Mouse (Mus musculus): ENCODE results near the gene Cldn7.
"Not testable (repeated sequence)": the region's sequence is repeated elsewhere in the genome, so short reads cannot be mapped to it uniquely, and the experiment has no call there.

The Cldn7 gene

DNA sequence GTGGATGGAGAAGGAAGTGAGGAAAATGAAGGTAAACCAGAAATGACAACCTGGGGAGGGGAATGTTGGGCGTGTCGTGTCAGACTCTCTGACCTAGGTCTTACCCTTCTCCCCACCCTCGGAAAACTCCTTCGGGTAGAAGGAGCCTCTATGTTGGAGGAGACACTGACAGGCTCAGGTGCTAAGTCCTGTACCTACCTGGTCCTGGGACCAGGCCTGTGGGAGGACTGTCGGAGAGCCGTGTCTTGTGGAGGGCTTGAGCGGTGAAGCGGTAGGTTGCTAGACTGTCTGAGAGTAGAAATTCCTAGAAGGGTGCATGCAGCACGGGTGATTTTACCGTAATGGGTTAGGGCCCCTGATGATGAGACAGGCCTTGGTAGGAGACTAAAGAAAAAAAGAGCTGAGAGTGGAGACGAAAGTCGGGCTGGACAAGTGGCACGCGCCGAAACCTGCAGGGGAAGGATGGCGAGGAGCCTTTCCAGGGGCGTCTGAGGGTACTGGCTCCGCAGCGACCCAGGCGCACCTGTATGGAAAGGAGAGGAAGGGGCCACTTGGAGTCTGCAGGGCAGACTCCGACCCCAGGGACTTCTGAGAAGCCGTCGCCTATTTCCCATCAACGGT, at the start of gene Cldn7:
TSS of gene Cldn7 (plus strand) at position 130 of the 621 bp plus-strand sequence.
- no peak for DNase-seq

DNA sequence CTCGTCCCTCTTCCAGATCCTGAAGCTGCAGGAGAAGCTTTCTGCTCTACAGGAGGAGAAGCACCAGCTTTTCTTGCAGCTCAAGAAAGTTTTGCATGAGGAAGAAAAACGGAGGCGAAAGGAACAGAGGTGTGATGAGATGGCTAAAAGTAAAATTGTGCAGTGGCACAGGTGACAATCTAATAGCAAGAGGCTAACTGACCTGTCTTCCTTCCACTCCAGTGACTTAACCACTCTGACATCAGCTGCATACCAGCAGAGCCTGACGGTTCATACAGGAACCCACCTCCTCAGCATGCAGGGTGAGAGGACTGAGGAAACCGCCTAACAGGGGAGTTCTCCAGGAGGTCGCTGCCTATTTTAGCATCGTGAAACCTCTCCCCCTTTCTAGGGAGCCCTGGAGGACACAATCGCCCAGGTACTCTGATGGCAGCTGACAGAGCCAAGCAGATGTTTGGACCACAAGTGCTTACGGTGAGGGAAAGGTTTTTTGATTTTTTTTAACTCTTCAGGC, 49.6 kb upstream of the Cldn7 start:
- DNase-seq = peak; percentile 21

DNA sequence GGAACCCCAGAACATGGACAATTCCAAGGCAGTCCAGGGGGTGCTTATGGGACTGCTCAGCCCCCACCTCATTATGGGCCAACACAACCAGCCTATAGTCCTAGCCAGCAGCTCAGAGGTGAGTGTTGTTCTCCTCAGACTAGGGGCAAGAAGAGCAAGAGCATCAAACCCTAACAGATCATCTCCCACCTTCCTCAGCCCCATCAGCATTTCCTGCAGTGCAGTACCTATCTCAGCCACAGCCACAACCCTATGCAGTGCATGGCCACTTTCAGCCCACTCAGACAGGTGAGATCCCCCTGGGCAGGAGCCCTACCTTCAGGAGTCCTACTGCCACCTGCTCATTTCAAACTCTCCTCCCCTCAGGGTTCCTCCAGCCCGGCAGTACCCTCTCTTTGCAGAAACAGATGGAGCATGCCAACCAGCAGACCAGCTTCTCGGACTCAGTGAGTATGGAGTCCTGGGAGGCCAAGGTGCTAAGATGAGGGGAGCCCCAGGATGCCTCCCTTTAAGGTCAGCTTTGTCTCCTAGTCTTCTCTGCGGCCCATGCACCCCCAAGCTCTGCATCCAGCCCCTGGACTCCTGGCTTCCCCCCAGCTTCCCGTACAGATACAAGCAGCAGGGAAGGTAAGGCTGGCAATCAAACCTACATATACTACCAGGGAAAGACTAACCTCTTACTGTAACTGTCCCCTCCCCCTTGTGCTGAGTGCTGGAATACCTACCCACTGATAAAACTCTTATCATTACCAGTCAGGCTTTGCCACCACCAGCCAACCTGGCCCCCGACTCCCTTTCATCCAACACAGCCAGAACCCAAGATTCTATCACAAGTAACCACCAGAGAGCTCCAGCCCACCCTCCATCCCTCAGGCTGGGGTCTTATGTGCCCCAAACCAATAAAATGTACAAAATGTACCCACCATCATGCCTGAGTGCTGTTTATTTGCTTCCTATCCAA, 48.6 kb upstream of the Cldn7 start:
- DNase-seq = peak; percentile 39

DNA sequence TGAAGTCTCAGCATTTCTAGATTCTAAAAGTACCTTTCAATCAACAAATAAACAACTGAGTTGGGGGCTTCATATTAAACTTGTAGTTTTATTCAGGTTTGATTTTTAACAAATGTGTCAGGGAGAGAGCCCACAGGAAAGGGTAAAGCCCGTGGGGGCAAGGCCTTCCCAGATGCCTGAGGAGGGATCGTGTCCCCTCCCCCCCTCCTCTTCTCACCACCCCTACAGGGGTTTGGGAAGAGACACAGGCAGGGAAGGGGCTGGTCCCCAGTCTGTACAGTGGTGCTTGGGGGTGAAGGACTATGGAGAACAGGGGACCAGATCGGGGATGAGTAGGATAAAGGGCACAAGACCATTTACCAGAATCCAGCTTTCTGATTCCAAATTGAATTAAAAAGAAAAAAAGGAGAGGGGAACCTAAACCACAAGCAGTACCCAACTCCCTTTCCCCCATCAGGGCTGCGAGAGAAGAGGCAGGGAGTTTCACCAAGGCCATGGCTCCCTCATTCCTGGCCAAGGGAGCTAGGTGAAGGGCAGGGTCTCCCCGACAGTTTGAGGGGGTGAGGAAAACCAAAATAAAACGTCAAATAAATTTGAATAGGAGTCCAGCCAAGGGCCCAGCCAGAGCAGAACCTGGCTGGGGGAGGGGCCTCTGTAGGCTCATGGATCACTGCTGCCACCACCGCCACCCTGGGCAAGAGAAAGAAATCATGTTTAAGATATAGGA, 47.8 kb upstream of the Cldn7 start:
- peak; percentile 35 for DNase-seq

DNA sequence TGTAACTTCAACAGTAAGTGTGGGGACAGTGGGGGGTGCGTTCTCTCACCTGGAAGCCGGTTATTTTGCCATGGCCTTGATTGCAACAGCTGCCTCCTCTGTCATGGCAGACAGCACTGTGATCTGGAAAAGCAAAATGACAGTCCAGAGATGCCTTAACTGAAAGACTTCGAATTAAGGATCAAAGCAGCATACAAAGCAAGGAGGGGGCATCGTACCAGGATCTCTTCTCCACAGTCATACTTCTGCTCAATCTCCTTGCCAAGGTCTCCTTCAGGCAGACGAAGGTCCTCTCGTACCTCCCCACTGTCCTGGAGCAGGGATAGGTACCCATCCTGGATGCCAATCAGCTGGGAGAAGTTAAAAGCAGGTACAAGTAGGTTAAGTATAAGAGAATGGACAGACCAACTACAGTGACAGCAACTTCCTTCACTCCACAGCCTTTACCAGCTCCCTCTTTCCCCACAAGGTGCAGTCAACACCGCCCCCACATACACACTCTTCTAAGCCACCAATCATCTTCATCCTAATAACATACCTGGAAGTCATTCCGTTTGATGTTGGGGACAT, 47.1 kb upstream of the Cldn7 start:
- peak; percentile 46 for DNase-seq

DNA sequence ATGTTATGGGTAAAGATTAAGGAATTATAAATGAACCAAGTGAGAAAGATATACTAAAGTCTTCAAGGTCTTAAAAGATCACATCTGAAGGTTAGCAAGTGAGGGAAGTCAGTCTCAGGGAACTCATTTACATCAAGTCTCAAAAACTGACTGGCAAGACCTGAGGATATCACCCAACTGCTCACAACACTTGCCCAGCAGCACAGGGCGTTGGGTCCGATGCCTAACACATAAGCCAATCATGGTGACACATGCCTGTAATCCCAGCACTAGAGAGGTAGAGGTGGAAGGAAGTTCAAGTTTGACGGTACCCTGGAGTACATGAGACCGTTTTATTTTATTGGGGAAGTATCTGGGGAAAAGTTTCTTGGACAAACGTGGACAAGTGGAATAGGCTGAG, 46.5 kb upstream of the Cldn7 start:
- peak; percentile 30 for DNase-seq

DNA sequence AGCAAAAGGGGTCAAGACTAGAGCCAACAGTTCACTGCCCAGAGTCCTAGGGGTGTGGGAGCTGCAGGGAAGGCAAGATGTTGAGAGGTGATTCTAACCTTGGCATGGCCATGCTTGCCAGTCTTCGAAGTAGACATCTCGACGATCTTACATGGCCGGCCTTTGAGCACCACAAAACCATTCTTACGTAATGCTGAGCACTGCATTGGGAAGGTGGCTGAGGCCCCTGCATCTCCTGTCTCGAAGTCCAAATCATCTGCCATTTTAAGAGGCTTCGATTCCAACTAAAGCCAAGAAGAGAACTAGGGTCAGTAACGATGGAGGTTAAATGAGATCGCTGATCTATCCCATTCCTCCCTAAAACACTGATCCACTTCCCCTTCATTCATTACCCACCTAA, 45.5 kb upstream of the Cldn7 start:
- peak; percentile 32 for DNase-seq

DNA sequence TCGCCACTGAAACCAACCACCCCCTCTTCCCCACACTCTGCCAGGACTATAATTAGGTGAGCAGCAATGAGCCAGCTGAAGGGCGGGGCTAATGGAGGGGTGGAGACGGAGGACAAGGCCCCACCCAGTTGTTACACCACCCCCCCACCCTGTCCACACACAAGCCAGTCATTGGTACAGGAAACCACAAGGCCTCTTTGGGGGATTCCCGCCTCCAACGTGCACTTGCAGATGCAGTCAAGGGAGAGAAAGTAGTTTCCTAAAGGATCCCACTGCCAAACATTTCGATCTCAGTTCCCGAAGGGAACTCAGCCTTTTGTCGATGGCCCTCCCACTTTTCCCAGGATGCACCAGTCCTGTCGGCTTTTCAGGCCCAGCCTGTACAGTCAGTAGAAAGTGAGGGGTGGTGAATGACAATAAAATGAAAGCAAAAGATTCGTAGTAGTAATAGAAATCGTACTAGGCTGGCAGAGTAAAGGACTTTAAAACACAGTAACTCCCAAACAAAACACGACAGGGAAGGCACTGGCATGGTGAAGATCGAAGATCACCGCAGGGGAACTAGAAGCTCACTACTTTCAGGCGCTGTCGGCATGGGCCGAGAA, 44.8 kb upstream of the Cldn7 start:
- peak; percentile 70 for DNase-seq

DNA sequence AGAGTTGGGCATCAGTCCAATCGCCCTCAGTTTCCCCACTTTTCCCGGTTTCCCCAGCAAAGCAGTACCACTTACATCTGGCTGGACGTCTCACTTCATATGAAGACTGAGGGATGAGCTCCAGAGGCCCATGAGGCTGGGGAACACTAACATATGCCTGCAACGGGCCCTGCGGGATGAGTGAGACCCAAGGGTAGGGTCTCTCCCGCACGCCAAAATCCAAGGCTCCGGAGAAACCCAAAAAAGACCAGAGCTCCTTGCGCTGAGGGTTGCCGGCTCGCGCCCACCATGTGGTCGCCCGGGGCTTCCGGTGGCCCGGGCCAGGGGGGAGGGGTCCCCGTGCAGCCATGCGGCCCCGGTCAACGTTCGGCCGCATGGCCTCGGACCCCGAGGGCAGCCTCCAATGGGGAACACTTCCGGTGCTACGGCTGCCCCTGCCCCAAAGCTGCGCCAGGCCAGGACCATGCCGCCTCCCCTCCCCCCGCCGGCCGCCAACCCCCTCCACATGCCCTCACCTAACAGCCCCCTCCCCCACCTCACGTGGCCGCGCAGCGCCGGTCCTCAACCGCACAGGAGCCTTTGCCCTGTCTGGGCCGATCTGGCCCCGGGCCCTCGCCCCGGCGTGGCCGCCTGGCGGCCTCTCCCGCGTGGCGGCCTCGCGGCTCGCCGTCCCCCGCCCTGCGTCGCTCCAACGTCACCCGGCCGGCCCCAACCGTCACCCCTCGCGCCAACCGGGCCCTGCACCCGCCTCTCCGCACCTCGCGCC, 44.1 kb upstream of the Cldn7 start:
- peak; percentile 74 for DNase-seq

DNA sequence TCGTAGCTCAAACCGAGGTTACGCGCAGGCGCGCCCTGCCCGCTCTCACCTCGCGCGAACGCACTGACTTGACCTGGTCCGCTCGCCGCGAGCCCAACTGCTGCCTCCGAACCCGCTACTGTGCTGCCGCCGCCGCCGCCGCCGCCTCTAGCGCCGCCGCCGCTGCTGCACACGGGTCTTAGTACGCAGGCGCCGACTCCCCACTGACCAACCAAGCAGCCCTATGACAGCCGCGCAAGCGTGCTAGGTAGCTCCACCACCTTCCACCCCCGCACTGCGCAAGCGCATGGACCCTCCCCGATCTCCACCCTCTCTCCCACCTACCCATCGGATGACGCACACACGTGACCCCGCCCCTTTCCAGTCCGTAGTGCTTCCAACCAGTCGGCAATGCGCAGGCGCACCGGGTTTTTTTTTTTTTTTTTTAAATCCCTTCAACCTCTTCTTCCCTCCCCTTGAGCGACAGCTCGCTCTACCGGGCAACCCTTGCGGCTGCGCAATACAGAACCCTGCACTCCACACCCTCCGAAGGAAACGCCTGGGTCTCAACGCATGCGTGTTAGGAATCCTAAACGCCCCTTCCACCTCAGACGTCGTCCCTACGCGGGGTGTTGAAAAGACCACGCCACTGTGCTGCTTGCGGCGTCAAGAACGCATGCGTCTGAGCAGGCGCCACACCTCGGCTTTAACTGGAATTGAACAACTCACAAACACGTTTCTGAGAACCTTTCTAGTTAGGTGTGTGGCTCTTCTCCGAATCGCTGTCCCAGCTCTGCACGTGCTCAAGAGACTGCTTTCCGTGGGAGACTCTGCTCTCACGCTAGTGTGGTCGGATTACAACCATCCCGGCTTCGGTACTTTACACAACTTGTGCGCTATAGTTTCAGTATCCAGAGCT, 43.2 kb upstream of the Cldn7 start, which contains the start of gene Eif5a:
TSS of gene Eif5a (minus strand) at position 845 of the 898 bp plus-strand sequence.
- DNase-seq = peak; percentile 100

DNA sequence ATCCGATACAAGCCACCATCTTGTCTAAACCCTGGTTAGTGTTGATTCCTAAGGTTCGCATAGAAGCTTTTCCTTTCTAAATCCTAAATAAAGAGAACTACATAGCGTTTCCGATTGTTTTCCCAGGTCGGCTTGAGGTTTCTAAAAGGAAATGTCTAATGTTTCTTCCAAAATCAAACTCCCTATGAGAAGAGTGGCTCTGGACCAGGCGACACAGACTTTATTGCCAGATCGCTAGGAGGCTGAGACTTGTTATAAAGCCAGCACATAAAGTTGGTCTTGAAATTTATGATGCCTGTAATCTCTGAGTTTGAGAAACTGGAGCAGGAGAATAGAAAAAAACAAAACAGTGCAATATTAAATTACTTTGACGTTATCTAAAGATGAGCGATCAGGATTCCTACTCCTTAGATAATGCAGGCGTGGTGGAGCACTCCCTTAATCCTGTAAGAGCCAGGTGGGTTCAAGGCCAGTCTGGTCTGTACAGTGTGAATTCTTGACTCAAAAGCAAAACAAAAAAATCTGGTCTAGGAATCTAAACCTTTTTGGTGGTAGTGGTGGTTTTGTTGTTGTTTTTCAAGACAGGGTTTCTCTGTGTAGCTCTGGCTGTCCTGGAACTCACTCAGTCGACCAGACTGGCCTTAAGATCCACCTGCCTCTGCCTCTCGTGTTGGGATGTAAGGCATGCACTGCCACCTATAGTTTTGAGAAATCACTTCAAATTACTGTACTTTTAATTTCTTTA, 42.4 kb upstream of the Cldn7 start:
- no peak for DNase-seq

DNA sequence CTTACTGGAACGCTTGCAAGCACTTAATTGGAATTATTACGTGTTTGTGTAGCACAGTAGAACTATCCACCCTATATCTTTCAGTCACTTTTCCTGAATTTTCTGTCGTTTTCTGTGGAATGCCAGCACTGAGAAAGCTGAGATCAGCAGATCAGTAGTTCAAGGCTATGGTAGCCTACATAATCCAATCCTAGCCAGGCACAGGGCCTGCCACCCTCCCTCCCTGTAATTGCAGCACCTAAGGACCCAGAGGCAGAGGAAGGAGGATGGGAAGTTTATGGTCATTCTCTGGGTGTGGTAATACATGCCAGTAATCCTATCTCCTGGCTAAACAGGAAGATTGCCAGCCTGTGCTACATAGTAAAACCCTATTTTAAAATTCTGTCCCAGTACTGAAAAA, 41.8 kb upstream of the Cldn7 start:
- DNase-seq = peak; percentile 58

DNA sequence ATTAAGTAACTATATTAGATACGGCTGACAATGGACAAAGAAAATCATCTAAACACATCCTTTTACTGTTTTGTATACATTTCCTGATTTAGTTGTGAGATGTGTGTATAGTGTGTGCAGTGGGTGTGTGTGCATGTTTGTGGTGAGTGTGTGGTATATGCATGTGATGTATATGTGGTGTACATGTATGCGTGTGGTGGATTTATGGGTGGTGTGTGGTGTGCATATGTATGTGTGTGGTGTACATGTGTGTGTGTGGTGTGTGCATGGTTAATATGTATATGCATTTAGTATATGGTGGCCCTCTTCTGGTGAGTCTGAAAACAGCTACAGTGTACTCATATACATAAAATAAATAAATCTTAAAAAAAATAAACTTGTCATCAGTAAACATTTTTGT, 37.1 kb upstream of the Cldn7 start:
- no peak for DNase-seq

DNA sequence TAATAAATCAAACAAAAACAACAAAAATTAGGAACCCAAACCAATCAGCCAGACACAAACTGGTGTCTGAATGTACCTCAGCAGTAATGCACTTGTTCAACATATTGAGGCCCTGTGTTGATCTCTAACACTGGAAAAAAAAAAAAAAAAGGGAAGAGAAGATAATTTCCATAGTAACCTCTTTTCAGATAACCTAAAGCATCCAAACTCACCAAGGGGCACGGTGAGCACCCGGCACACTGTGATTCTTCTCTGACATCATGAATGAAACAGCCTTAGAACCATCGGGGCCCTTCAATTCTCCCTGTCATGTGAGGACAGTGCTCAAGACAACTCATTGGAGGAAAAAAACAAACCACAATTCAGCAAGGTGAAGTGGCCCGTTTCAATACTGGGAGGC, 34.9 kb upstream of the Cldn7 start:
- DNase-seq = no peak

DNA sequence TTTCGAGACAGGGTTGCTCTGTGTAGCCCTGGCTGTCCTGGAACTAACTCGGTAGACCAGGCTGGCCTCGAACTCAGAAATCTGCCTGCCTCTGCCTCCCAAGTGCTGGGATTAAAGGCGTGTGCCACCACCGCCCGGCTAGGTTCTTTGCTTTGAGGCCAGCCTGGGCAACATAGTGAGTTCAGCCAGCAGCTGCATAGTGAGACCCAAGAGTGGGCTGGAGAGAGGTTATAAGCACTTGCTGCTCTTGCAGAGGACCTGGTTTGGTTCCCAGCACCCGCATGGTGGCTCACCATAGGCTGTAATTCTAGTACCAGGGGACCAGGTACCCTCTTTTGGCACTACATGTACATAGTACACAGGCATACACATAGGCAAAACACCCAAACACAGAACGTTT, 34.4 kb upstream of the Cldn7 start:
- DNase-seq = not testable (repeated sequence)

DNA sequence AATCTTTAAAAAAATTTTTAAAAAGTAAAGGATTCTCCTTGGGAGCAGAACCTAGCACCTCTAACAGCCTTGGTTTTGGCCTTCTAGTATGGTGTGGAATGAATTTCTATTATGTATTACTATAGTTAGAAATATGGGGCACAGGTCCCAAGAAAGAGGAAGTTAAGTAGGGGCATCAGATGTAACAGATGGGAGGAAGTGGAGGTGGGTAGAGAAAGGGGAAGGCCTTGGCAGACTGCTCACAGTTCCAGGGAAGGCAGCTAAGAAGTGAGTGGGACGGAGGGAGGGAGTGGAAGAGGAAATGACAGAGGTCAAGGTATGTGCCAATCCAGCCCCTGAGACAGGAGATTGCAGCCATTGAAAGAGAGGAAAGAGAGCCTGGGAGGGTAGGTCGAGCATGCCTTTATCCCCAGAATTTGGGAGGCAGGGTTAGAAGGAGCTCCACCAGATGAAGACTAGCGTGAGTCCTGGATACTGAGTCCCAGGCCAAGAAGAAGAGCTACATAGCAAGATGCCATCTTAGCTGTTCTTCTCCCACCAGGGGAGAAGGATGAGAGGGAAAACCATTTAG, 33.5 kb upstream of the Cldn7 start:
- DNase-seq = no peak

DNA sequence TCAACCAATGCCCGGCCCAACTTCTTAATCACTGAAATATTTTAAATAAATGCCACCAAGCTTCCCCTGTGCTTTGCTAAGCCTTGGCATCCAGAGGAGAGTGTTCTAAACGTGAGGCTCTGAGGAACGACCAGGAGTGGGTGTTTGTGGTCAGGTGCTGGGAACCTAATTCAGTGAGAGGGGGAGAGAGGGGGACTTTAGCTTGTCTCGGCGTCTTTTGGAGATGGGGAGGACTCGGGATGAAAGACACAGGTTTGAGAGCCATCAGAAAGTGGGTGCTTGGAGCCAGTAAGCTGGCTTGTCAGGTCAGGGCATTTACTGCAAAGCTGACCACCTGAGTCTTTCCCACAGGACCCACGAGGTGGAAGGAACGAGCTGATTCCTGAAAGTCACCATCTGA, 32.8 kb upstream of the Cldn7 start:
- no peak for DNase-seq

DNA sequence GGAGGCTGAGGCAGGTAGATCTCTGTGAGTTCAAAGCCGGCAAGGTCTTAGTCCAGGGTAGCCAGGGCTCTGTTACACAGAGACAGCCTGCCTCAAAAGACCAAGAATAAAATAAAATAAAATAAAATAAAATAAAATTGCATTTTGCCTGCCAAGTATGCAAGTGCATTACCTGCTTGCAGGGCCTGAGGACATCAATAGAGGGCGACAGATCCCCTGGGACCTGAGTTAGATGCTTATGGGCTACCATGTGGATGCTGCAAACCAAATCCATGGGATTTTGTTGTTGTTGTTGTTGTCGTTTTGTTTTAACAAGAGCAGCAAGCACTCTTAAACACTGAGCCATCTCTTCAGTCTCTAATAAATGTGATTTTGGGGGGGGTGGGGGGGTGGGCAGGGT, 32.3 kb upstream of the Cldn7 start:
- peak; percentile 16 for DNase-seq

DNA sequence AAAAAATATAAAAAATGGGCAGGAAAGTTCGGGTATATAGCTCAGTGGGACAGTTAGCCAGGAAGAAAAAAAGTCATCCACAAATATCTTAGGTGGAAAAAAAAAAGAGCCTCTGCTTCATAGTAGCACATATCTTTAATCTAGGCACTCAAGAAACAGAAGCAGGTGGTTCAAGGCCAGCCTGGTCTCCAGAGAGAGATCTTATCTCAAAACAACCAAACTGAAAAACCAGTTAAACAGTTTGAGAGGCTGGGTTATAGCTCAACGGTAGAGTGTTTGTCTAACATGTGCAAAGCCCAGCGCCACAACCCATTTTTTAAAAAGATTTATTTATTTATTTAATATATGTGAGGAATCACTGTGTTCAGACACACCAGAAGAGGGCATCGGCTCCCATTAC, 31.5 kb upstream of the Cldn7 start:
- DNase-seq = peak; percentile 15

Data from cerebellum, adult 9-10 months (tissue).